Mouse (Mus musculus): Measurements from ENCODE around the gene Cnot8. TPM values are rescaled to one million over a fixed set of nuclear protein-coding genes. Genes with fewer than 3 reads are reported as not detected.

Cnot8 gene
- total RNA-seq, 1 experiment = 60.6 TPM

DNA sequence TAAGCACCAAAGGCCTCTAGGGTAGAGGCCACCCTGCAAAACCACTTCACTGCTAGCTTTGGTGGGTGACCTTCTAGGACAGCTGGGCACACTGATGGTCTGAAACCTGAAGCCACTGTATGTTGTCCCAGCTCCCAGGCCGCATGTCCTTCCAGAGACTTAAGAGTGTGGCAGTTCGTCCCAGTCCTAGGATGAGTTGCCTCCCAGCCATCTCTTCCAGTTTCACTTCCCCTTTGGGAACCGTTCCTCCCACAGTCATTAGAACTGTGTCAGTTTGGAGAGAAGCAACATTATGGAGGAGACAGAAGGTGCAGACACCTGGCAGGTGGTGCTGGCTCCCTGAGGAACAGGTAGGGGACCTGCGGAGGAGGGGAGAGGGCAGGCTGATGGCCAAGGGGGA, 11.4 kb upstream of the Cnot8 start:
- Histone ChIP-seq H3K4me3 (ENCODE audit: insufficient read depth in 1 of 2, low read depth in 1 of 2, low read length in 2 of 2, poor library complexity in 1 of 2, severe bottlenecking in 1 of 2) (peak overlapping the region in 1 of 2 experiments; percentile 6; a peak in 1 of 4 replicates), H3K9me3 (ENCODE audit: control insufficient read depth, insufficient read depth, low read depth, low read length) (no peaks in the 10 kb centered on the region), H3K4me1 (ENCODE audit: control insufficient read depth in 2 of 2, insufficient read depth in 2 of 2, low read length in 2 of 2, poor library complexity in 1 of 2) (peaks cover 2 to 8% of the 10 kb centered on the region in 2 experiments; a peak in 3 of 4 replicates), H3K27ac (ENCODE audit: insufficient read depth, low read depth, low read length, poor library complexity, severe bottlenecking) (no peak overlapping the region; the same call in 1 of the 2 replicates), H3K36me3 (ENCODE audit: control insufficient read depth, insufficient read depth, low read length, poor library complexity, severe bottlenecking) (no peaks in the 10 kb centered on the region), H3K9ac (ENCODE audit: insufficient read depth, low read depth, low read length, poor library complexity, severe bottlenecking) (no peak overlapping the region)
- in situ Hi-C loops (cut with MboI; ENCODE audit: low sequenced_read_pairs in 2 of 2, unreplicated experiment in 2 of 2) = loop anchor here in 1 of 2 experiments (10.0 kb wide), 1 partner anchor 138 kb away; no protein-coding TSS in a partner anchor
- TF ChIP-seq CHD2 (IDR thresholded peaks at IDR 0.05; ENCODE audit: low read depth, low read length) (no peak), ZC3H11A (IDR thresholded peaks at IDR 0.05; ENCODE audit: borderline replicate concordance, low read depth, low read length) (no peak)
- DNase-seq (ENCODE audit: low read depth, low spot score) = no peak

DNA sequence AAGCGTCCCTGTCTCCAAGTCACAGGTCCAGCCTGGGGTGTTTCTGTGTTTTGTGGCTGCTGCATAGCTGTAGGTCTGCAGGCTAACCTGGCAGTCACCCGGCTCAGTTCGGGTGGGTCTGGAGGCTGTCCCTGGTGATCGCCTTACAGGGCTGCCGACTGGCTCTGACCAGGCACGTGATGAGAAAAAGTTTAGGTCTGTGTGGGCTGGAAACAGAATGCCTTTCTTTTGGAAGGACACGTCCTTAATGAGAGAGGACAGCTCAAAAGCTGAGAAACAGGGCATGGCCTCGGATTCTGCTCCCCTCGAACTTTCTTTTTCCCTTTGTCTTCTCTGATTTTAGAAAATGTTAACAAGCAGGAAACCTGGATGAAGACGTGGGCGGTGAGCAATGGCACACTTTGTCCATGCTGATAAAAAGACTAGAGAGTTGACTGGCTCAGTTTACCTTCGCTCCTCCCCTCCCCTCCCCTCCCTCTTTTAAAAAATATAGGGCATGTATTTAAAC, 10.9 kb upstream of the Cnot8 start, which contains the start of gene Gm12248:
TSS of gene Gm12248 (minus strand) at position 114 of the 508 bp plus-strand sequence.
- in situ Hi-C loops (cut with MboI; ENCODE audit: low sequenced_read_pairs in 2 of 2, unreplicated experiment in 2 of 2) = loop anchor here in 1 of 2 experiments (10.0 kb wide), 1 partner anchor 138 kb away; no protein-coding TSS in a partner anchor
- no peaks in the 10 kb centered on the region for H3K36me3 ChIP-seq (ENCODE audit: control insufficient read depth, insufficient read depth, low read length, poor library complexity, severe bottlenecking)
- peaks cover 2 to 8% of the 10 kb centered on the region in 2 experiments; a peak in 3 of 4 replicates for H3K4me1 ChIP-seq (ENCODE audit: control insufficient read depth in 2 of 2, insufficient read depth in 2 of 2, low read length in 2 of 2, poor library complexity in 1 of 2)
- TF ChIP-seq HCFC1 (IDR thresholded peaks at IDR 0.05; ENCODE audit: borderline replicate concordance, insufficient read depth, low read length) (no peak), CHD2 (IDR thresholded peaks at IDR 0.05; ENCODE audit: low read depth, low read length) (no peak), MAFK (IDR thresholded peaks at IDR 0.05; ENCODE audit: insufficient read depth, low read depth, low read length) (no peak), ZNF384 (IDR thresholded peaks at IDR 0.05; ENCODE audit: low read depth, low read length) (no peak), ZC3H11A (IDR thresholded peaks at IDR 0.05; ENCODE audit: borderline replicate concordance, low read depth, low read length) (no peak)
- no peak for DNase-seq (ENCODE audit: low read depth, low spot score)
- H3K4me3 ChIP-seq (ENCODE audit: insufficient read depth in 1 of 2, low read depth in 1 of 2, low read length in 2 of 2, poor library complexity in 1 of 2, severe bottlenecking in 1 of 2) = peak within 1 kb of the TSS; percentile 6 to 57
- no peak within 1 kb of the TSS for H3K9ac ChIP-seq (ENCODE audit: insufficient read depth, low read depth, low read length, poor library complexity, severe bottlenecking)
- H3K9me3 ChIP-seq (ENCODE audit: control insufficient read depth, insufficient read depth, low read depth, low read length) = no peaks in the 10 kb centered on the region
- H3K27ac ChIP-seq (ENCODE audit: insufficient read depth, low read depth, low read length, poor library complexity, severe bottlenecking) = no peak within 1 kb of the TSS; the same call in 1 of the 2 replicates

DNA sequence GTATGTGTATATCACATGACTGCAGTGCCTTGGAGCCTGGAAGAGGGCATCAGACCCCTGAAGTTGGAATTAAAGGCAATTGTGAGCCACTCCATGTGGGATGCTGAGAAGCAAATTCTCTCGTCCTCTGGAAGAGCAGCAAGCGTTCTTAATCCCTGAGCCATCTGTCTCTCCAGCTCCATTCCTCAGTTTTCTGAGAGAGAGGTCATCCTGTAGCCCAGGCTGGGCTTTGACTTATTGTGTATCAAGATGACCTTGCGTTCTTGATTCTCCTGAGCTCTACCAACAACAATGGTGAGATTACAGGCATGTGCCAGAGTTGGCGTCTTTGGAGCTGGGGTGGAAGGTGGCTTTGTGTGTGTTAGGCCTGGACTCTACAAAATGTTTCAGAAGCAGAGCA, 9.2 kb upstream of the Cnot8 start:
- Histone ChIP-seq H3K9ac (ENCODE audit: insufficient read depth, low read depth, low read length, poor library complexity, severe bottlenecking) (no peak overlapping the region), H3K4me3 (ENCODE audit: insufficient read depth in 1 of 2, low read depth in 1 of 2, low read length in 2 of 2, poor library complexity in 1 of 2, severe bottlenecking in 1 of 2) (no peak overlapping the region), H3K9me3 (ENCODE audit: control insufficient read depth, insufficient read depth, low read depth, low read length) (no peaks in the 10 kb centered on the region), H3K4me1 (ENCODE audit: control insufficient read depth in 2 of 2, insufficient read depth in 2 of 2, low read length in 2 of 2, poor library complexity in 1 of 2) (peaks cover 2 to 8% of the 10 kb centered on the region in 2 experiments; a peak in 3 of 4 replicates), H3K27ac (ENCODE audit: insufficient read depth, low read depth, low read length, poor library complexity, severe bottlenecking) (no peak overlapping the region), H3K36me3 (ENCODE audit: control insufficient read depth, insufficient read depth, low read length, poor library complexity, severe bottlenecking) (no peaks in the 10 kb centered on the region)
- in situ Hi-C loops (cut with MboI; ENCODE audit: low sequenced_read_pairs in 2 of 2, unreplicated experiment in 2 of 2) = loop anchor here in 1 of 2 experiments (10.0 kb wide), 1 partner anchor 140 kb away; no protein-coding TSS in a partner anchor
- TF ChIP-seq ZC3H11A (IDR thresholded peaks at IDR 0.05; ENCODE audit: borderline replicate concordance, low read depth, low read length) (no peak), HCFC1 (IDR thresholded peaks at IDR 0.05; ENCODE audit: borderline replicate concordance, insufficient read depth, low read length) (no peak), ZNF384 (IDR thresholded peaks at IDR 0.05; ENCODE audit: low read depth, low read length) (no peak), MAFK (IDR thresholded peaks at IDR 0.05; ENCODE audit: insufficient read depth, low read depth, low read length) (no peak), CHD2 (IDR thresholded peaks at IDR 0.05; ENCODE audit: low read depth, low read length) (no peak)
- no peak for DNase-seq (ENCODE audit: low read depth, low spot score)

DNA sequence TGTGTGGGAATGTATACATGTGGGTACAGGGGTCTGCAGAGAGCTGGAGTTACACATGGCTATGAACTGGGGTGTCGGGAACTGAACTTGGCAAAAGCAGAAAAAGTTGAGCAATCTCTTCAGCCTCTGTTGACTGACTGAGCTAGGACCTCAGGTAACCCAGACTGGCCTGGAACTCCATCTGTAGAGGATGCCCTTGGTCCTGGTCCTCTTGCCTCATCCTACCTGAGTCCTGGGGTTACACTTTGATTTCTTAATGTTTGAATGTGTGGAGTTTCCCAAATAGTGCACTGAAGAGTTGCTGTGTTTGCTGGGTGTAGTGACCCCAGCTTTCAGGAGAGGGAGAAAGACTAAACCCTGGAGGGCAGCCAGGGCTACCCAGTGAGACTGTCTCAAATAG, 8.4 kb upstream of the Cnot8 start:
- H3K27ac ChIP-seq (ENCODE audit: insufficient read depth, low read depth, low read length, poor library complexity, severe bottlenecking) = no peak overlapping the region
- no peak for DNase-seq (ENCODE audit: low read depth, low spot score)
- H3K9me3 ChIP-seq (ENCODE audit: control insufficient read depth, insufficient read depth, low read depth, low read length) = no peaks in the 10 kb centered on the region
- in situ Hi-C loops (cut with MboI; ENCODE audit: low sequenced_read_pairs in 2 of 2, unreplicated experiment in 2 of 2) = loop anchor here in 1 of 2 experiments (10.0 kb wide), 1 partner anchor 141 kb away; no protein-coding TSS in a partner anchor
- TF ChIP-seq CHD2 (IDR thresholded peaks at IDR 0.05; ENCODE audit: low read depth, low read length) = no peak
- no peak for TF ChIP-seq ZNF384 (IDR thresholded peaks at IDR 0.05; ENCODE audit: low read depth, low read length)
- TF ChIP-seq ZC3H11A (IDR thresholded peaks at IDR 0.05; ENCODE audit: borderline replicate concordance, low read depth, low read length) = no peak
- no peak for TF ChIP-seq MAFK (IDR thresholded peaks at IDR 0.05; ENCODE audit: insufficient read depth, low read depth, low read length)
- TF ChIP-seq HCFC1 (IDR thresholded peaks at IDR 0.05; ENCODE audit: borderline replicate concordance, insufficient read depth, low read length) = no peak
- no peak overlapping the region for H3K9ac ChIP-seq (ENCODE audit: insufficient read depth, low read depth, low read length, poor library complexity, severe bottlenecking)
- no peaks in the 10 kb centered on the region for H3K36me3 ChIP-seq (ENCODE audit: control insufficient read depth, insufficient read depth, low read length, poor library complexity, severe bottlenecking)
- H3K4me1 ChIP-seq (ENCODE audit: control insufficient read depth in 2 of 2, insufficient read depth in 2 of 2, low read length in 2 of 2, poor library complexity in 1 of 2) = peaks cover 2 to 8% of the 10 kb centered on the region in 2 experiments; a peak in 3 of 4 replicates
- H3K4me3 ChIP-seq (ENCODE audit: insufficient read depth in 1 of 2, low read depth in 1 of 2, low read length in 2 of 2, poor library complexity in 1 of 2, severe bottlenecking in 1 of 2) = no peak overlapping the region
